Mouse (Mus musculus) fat pad, adult 2 months (tissue): ENCODE data around the gene Epn3.

Experiments used
- DNase-seq: peaks from one replicate; pipeline ENCODE4 v3.0.0-alpha.2; 2011; ENCODE audit warnings: low read depth, low spot score; ENCODE audit errors: extremely low read depth

The Epn3 gene

DNA sequence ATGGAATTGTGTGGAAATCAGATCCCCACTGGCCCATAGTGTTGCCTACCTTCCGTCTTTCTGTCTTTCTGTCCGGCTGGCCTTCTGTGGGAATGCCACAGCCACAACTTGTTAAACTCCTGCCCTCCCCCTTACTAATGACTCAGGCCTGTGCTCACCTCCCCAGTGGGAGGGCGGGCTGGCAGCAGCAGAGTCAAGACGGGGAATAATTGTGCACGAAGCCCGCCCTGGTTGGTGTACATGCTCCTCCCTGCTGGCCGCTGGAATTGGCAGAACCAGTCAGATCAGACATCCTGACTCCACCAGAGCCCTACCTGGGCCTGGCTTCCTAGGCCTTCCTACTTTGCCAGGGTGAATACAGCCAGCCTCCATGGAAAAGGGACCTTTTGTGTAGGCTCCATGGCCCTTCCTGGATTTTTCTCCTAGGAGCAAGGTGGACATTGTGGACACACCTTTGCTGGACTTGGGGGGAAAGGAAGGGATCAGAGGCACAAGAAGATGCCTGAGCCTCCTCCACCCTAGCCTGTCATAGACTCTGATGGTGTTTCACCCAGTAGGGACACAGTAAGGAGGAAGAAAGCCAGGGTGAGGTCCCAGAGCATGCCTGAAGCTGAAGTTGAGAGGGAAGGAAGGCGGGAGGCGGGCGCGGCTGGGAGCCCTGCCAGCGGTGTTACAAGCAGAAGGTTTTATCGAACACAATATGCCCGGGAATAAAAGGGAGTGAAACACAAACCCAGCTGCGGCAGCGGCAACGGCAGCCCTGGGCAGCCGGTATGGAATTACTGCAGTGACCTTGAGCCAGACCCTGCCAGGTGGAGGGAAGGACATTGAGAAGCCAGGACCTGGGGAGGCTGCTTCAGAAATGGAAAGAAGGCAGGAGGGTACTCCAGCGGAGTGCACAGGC lies 1.4 kb downstream of the Epn3 start:
- peak; percentile 30 for DNase-seq

DNA sequence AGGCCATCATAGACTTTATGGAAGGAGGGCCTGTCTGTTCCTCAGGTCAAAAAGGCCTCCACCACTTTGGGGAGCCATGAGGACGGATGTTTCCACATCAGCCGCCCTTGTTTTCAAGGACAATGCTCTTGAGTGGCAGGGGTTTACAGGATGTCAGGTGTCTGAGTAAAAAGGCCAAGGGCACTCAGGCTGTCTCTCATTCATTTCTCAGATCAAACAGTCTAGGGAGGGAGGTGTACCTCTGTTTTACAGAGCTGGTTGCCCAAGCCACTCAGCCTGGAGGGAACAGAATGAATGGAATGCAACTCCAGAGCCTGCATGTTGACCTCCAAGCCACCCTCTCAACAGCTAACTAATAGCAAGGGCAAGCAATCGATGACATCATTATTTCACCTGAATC lies 4.4 kb downstream of the Epn3 start:
- DNase-seq: no peak

- no peak for DNase-seq
These were observed 8.1 kb downstream of the Epn3 start for GRCm38 (mm10) chr11:94491749-94492099.

- no peak for DNase-seq
These were observed 8.6 kb downstream of the Epn3 start for GRCm38 (mm10) chr11:94491035-94491748.

DNA sequence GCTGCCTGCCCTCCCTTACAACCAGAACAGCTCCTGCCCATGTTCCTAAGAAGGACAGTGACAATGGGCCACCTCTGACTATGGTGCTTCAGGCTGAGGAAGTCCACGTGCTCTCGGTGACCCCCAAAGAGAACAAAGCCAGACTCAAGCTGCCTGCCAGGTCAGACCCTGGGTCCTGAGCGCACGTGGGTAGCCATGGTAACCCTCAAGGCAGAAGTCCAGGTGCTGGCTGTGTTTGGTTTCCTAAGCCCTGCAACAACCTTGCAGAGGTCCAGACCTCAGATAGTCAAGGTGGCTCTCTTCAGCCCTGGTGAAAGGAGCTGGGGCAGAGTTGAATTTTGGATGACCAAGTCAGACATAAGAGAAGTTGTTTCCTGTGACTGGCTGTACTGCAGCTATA lies 10.0 kb downstream of the Epn3 start:
- no peak for DNase-seq

- no peak for DNase-seq
These were observed 10.8 kb downstream of the Epn3 start for GRCm38 (mm10) chr11:94488767-94489533.

DNA sequence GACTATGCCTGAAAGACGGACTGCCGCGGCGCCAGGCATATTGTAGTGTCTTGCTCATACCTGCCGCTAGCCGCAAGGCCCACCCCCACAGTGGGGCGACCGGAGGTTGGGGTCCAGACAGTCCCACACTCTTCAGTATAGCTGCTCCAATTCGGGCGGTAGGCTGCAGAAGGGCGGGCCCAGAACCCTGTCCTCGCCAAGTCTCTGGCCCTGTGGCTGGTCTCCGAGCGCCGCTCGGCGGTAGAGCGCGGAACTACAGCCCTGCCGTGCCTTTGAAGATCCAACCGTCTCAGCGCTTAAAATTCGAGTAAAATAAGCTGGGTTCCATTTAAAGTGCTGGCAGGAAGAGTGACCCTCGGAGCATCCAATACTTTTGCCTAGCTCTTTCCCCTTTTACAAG lies 13.8 kb downstream of the Epn3 start, which contains the start of gene Spata20:
TSS of gene Spata20 (minus strand) at position 179 of the 400 bp plus-strand sequence.
- DNase-seq: no peak

DNA sequence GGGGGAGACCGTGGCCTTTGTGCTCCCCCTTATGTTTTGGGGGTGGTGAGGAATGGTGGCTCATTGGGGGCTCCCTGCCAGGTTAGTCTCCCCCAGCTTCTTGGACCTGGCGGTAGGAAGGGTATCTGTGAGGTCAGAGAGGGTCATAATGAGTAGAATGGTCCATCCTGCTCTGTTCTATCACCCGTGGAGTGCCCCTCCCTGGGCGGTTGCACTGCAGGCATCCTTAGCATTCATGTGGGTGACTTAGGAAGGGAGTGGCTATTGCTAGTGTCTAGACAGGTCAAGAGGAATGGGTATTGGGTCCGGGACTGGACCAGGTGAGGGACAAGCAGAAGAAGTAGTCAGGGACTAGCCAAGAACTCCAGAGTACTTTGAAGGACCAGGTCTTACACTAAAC lies 14.6 kb downstream of the Epn3 start:
- DNase-seq: no peak

- no peak for DNase-seq
These were observed 15.1 kb downstream of the Epn3 start for GRCm38 (mm10) chr11:94484636-94485035.

GRCm38 (mm10) chr11:94483921-94484320 lies 15.9 kb downstream of the Epn3 start:
- DNase-seq: no peak

GRCm38 (mm10) chr11:94483436-94483835 lies 16.3 kb downstream of the Epn3 start:
- DNase-seq: no peak

- DNase-seq: no peak
These were observed 17.0 kb downstream of the Epn3 start for GRCm38 (mm10) chr11:94482738-94483137.

DNA sequence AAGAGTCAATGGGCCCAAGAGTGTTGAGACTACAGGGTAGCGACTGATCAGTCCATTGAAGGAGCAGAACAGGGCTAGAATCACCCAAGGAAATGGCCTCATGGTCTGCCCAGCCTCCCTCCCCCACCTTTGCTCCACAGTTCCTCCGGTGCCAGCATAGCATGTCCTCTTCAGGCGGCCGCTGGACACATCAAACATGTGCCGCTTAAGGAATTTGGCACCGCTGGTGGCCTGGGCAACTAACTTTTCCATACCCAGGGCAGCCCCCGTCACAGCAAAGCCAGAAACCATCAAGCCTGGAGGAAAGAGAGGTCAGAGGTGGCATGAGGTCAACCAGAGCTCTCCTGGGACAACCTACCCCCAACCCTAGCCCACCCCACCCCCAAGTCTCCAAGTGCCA lies 17.8 kb downstream of the Epn3 start:
- no peak for DNase-seq

DNA sequence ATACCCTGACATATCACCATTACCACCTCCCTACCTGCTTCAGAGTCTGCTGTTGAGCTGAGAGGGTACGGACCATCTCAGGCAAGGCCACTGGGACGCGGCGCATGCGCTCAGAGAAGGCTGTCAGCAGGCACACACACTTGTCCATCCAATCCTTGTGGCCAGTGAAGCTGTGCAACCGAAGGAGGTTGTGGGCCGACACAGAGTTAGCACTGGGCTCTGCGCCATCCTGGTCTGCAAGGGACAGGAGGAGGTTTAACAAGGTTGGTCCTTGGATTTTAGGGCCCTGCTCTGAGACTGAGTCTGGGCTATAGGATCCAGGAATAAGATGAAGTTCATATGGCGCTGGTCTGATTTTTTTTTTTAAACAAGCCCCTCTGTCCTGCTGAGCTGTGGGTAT lies 19.4 kb downstream of the Epn3 start:
- DNase-seq: no peak

GRCm38 (mm10) chr11:94477651-94478050 lies 22.1 kb downstream of the Epn3 start:
- DNase-seq: no peak

DNA sequence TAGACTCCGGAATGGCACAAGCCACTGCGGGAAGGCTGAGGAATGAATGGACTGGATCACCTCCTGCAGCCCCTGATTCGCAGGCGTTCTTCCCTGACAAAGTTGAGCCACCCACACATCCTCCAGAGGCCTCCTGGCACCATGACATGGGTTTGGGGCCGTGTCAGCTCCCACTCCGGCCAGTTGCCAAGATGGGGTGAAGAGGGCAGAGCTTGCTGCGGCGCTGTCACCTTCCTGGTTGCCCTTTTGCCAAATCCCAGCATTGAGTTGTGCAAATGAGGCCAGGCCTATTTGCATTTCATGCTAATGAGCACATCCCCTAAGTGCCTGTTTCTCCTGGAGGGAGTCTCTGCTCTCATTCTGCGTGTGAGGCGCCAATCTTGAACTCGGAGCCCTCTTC lies 24.1 kb downstream of the Epn3 start:
- DNase-seq: no peak

DNA sequence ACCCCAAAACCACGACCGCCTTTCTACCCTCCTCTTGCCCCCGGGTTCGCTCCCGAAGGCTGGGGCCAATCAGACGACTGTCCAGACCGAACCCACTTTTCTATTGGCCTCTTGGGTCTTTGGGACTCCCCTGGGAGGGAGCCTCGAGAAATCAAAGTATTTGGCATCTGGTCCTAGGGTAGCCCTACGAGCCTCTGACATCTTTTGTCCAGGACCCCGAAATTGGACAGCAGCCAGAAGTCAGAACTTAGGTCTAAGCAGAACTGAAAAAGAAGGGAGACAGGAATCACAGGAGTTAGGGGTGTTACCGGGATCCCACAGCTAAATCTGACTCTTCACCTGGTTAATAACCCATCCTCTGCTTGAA lies 25.2 kb downstream of the Epn3 start:
- no peak for DNase-seq

DNA sequence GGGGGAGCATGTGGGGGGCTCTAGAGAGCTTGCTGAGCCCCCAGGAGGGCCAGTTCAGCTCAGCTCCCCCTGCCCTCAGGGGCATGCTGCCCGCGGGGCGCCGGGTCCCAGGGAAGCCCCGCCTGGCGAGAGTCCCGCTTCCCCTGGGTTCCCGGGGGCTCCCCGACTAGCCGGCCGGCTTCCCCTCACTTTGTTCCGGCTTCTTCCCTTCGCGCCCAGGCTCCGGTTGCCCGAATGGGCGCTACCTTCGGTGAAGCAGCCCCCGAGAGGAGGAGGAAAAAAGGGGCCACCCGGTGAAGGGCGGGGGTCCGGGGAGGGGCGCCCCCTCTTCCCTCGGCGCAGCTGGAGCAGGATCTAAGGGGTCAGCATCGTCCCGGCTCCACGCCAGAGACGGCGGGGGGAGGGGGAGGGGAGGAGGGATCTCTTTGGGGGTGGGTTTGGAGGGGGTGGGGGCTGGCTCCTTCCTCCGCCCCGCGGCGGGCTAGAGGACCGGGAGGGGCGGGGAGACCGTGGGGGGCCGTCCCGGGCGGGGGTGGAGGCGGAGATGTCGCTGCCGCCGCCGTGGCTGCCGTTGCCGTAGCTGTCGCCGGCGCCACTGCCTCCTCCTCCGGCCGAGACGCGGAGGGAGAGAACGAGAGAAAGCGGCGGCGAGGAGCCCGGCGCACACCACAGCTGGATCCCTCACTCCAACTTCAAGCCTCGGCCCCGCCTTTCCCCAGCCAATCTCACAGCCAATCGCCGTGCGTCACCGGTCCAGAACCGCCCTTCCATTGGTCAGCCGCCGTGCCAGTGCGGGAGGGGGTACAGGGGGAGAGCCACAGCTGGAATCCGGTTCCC lies 25.8 kb downstream of the Epn3 start, which contains the start of gene Cacna1g:
TSS of gene Cacna1g (minus strand) at position 492 of the 837 bp plus-strand sequence.
- DNase-seq: no peak

- no peak for DNase-seq
These were observed 26.7 kb downstream of the Epn3 start for GRCm38 (mm10) chr11:94472916-94473706.

DNA sequence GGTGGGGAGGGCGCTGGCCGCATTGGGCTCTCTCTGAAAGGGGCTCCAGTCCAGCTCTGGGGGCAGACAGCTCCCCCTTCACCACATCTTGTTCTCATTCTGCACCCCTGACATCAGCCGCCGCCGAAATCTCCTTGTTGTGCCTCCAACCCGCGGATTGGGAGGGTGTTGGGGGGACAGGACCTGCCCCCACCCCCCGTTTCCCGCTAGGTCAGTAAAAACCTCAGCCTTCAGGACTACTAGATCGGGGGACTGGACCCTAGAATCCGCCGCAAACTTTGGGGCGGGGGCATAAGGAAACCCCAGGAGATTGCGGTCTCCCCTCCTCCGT lies 27.2 kb downstream of the Epn3 start:
- DNase-seq: no peak
